Mouse (Mus musculus) adrenal gland, adult 8-10 months (tissue): ENCODE measurements at regions not wholly inside any gene's neighbourhood (a gene's known extent, or its start where the extent isn't known, plus 50 kb on each side); places are given as distances from the start of the nearest gene placed in this dataset.

Experiments
- DNase-seq: peaks from one replicate; pipeline ENCODE4 v3.0.0; 2022
- microRNA-seq, 2 experiments: library from miRNA; unstranded; fragments of <30 nt; microRNA quantifications; one replicate each; pipeline ENCODE4 v1.2.0; 2022

DNA sequence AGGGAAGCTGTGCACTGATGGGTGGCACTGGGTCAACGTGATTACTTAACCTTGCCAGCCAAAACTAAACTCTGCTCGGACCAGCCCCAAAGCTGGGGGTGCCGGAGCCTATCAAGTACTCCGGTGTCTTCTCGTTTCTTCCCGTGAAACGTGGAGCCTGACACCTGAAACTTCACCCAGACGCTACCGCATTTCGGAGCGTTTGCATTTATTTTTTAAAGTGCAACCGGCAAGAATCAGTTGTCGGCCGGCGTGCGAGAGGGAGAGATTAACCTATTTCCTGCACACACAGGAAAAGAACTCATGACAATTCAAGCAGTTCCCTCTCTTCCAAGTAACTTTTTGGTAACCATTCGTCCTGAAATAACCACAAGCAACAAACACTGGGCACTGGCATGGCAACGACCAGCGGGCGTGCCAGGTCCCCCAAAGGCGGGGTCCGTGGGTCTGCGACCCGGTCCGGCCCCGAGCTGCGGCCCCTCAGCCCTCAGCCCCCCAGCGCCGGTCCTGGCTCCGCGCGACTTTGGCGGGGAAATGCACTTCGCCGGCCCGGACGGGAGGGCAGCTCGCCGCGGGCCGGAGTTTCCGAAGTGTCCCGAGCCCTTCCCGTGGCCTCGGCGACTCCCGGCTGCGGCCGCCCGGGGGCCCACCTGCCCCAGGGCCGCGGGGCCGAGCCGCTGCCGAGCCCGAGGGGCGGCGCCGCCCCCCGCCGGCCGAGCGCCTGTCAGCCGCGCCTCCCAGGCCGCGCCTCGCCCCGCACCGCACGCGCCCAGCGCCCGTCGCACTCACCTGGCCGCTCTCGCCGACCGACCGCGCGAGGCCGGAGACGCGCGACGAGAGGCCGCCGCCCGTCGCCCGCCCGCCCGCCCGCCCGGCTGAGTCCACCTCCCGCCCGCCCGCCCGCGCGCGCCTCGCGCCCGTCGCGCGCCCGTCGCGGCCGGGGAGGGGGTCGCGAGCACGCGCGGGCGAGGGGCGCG, 1861.7 kb upstream of the Lrrc6 start:
- DNase-seq: peak; percentile 30

- no peak for DNase-seq
Measured at GRCm38 (mm10) chr15:68360956-68361908, 1860.5 kb upstream of the Lrrc6 start.

DNA sequence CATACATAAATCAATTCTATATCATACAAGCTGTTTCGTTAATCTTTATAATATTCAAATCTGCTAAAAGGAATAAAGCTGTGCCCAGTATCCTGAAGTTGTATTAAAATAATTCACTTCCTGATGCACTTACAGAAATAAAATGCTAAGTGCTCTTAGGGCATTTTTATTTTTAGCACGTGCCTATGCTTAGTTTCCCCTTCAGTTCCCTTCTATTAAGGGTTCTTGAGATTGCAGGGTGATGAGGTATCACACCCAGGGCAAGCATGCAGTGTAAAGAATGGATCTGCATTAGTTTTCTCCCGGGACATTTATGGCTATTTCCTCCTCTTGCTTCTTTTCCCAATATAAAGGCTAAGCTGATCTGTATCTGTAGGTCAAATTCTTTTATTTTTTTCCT, 1858.8 kb upstream of the Lrrc6 start:
- no peak for DNase-seq

GRCm38 (mm10) chr15:68355957-68356356, 1855.2 kb upstream of the Lrrc6 start:
- no peak for DNase-seq

- DNase-seq: no peak
Measured at GRCm38 (mm10) chr15:68344652-68345051, 1843.9 kb upstream of the Lrrc6 start.

DNA sequence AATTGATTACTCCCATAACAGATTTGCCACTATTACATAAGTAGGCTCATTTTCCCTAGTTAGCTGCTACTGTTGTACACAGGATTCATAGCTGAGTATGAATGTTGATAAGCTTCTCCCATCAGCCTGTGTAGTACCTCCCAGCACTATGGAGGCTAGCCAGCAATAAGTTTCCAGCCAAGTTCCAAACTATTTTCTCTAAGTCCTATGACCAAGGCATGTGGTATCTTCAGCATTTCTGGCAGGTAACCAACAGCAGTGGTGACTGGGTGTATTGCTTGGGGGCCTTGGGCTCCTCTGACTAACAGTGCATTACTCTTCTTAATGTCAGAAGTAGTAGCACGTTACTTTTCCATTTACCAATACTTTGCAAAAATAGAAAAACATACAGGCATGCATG, 1841.8 kb upstream of the Lrrc6 start:
- peak; percentile 83 for DNase-seq

GRCm38 (mm10) chr15:68341056-68341455, 1840.3 kb upstream of the Lrrc6 start:
- no peak for DNase-seq

- no peak for DNase-seq
Measured at GRCm38 (mm10) chr15:68337264-68337663, 1836.6 kb upstream of the Lrrc6 start.

DNA sequence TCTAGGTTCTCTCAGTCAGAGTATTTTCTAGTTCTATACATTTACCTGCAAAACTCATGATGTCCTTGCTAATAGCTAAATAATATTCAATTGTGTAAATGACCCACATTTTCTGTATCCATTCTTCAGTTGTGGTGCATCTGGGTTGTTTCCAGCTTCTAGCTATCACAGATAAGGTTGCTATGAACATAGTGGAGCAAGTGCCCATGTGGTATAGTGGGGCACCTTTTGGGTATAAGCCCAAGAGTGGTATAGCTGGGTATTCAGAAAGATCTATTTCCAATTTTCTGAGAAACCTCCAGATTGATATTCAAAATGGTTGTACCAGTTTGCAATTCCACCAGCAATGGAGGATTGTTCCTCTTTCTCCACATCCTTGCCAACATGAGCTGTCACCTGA, 1835.1 kb upstream of the Lrrc6 start:
- no peak for DNase-seq

GRCm38 (mm10) chr15:68316116-68316515, 1815.4 kb upstream of the Lrrc6 start:
- DNase-seq: no peak

Small RNA genes lying in the stretch of these regions (microRNA-seq; reads per million reads assigned to microRNA genes)
- gene Mir30b (181 to 300 reads per million in 2 experiments), gene Mir30d (7,299 to 7,899 reads per million in 2 experiments)
